Mouse (Mus musculus): Measurements from ENCODE around the gene Fzd2. TPM values are rescaled to one million over a fixed set of nuclear protein-coding genes. Genes with fewer than 3 reads are reported as not detected.
"Not testable (repeated sequence)": the region's sequence is repeated elsewhere in the genome, so short reads cannot be mapped to it uniquely, and the experiment has no call there.

Gene Fzd2
- 1 to 10 TPM; 9.4 to 9.7 TPM for total RNA-seq (2021)
- long read RNA-seq, experiment 1, transcript Fzd2-201 (1 exons, 3,663 nt) = major isoform, 18 of 18 reads
- long read RNA-seq, experiment 1, partial matches to known transcripts = 0 of 18 reads
- long read RNA-seq, experiment 1, other reads (novel, unspliced or antisense) = 0 of 18 reads
- long read RNA-seq, experiment 2, transcript Fzd2-201 (1 exons, 3,663 nt) = major isoform, 13 of 13 reads
- long read RNA-seq, experiment 2, partial matches to known transcripts = 0 of 13 reads
- long read RNA-seq, experiment 2, other reads (novel, unspliced or antisense) = 0 of 13 reads

DNA sequence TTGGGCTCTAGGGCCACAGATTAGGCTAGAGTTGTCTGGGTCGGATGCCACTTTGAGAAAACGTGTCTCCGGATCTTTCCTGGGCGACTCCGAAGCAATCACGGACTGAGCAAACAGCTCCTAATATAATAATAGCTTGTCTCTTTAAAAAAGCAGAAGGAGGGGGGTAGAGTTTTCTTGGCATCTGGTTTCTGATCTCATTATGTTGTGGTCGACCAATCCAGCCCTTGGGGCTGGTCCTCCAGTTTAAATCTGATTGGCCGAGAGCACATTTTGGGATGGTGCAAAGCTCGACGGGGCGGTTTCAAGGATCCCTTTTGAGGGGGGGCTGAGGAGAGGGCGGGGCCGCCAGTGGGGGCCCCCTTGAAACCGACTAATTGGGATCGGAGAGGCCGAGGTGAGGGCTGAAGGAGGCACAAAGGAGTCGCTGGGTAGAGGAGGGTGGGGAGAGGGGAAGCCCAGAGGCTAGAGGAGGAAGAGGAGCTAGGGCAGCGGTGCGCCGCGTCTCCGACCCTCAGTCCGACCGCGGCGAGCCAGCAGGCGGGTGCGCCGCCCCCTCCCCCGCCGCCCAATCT lies at the start of gene Fzd2:
TSS of gene Fzd2 (plus strand) at position 387 of the 575 bp plus-strand sequence.
- DNase-seq (ENCODE audit: low spot score in 2 of 2) = peak; percentile 17 to 30

DNA sequence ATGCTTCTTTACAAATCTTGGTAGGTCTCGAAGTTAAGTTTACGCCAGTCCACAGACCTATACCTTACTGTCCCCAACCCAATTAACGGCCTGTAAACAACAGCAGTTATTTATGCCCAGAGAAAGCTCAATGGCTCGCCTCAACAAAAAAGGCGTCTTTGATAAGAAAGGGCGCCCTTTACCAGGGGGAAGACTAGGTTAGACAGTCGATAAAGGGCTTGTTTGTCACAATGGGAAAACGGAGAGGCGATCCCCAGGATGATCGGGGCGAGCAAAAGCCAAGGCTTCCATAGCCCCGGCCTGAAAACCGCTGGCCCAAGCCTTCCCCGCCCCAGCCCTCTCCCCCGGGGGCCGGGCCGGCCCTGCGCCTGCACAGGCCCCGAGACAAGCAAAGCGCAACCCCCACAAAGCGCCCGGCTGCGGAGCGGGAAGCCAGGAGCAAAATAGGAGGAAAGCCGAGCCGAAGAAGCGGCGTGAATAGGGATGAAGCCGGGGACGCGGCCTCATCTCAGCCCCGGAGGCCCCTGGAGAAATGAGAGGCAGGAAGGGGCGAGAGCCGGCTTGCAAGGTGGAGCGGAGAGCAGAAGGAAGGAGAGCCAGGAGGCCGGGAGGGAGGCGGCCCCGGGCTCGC lies 48.7 kb upstream of the Fzd2 start:
- peak in 1 of 2 experiments; percentile 55 for DNase-seq (ENCODE audit: low spot score in 2 of 2)

DNA sequence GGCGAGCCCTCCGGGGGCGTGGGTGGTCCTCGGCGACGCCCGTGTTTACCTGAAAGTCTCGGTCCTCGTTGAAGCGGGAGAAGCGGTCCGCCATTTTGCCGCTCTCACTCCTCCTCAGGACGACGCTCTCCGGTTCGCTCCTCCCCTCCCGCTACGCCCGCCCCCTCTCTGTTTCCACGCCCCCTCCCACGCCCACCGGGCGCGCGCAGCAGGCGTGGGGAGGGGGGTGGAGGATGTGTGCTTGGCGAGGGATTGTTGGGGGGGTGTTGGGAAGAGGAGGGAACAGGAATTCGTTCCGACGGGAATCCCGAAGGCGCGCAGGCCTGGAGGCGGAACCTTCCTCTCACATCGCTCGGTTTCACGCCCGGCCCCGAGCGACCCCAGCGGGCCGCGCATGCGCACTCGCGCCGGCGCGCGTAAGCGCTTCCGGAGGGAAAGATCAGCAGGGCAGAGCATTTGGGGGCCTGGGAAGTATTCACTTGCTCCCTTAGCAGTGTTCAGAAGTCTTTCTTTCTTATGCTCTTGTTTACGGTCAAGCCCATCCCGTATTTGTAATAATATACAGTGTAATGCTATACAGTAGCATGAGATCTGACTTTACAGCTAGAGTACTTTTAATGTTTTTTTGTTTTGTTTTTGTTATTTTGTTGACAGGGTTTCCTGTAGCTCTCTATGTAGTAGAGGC lies 48.0 kb upstream of the Fzd2 start, which contains the start of gene Gpatch8:
TSS of gene Gpatch8 (minus strand) at position 362 of the 685 bp plus-strand sequence.
- peak; percentile 90 to 91 for DNase-seq (ENCODE audit: low spot score in 2 of 2)

DNA sequence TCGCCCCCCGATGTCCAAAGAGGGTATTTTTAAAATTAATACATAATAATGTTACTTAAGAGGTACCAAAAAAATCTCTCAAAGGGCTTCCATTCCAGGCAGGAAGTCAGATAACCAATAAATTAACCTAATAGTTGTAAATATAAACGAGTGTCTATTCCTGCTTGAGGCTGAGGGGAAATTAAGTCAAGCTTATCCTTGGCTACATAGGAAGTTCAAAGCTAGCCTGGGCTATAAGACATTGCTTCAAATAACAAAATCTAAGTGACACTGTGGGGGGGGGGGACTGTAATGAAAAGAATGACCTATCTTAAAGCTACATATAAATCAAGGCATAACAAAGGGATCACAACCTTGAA lies 47.5 kb upstream of the Fzd2 start:
- no peak for DNase-seq (ENCODE audit: low spot score in 2 of 2)

DNA sequence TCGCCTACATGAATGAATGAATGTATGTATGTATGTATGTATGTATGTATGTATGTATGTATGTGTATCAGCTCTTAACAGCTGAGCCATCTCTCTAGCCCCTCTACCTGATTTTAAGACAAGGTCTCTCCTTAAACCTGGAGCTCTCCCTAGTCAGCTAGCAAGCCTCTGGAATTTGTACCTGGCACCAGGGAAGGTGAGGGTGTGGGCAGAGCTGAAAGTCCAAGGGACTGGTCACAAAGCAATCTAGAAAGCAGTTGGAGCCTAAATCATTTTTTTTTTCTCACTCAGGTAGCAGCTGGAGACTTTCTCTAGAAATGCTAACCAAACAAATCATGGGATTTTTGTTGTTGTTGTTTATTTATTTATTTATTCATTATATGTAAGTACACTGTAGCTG lies 46.8 kb upstream of the Fzd2 start:
- DNase-seq (ENCODE audit: low spot score in 2 of 2) = no peak

DNA sequence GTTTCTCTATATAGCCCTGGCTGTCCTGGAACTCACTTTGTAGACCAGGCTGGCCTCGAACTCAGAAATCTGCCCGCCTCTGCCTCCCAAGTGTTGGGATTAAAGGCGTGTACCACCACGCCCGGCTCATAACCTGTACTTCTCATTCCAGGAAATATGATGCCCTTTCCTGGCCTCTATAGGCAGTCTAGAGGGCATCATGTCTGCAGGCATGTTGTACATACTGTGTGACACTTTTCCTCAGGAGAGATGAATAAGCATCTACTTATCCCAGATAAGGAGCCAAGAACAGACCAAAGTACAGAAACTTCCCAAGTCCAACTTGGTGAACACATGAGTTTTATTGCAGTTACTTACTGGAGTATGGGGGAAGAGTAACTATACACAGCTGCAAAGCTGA lies 45.5 kb upstream of the Fzd2 start:
- no peak for DNase-seq (ENCODE audit: low spot score in 2 of 2)

DNA sequence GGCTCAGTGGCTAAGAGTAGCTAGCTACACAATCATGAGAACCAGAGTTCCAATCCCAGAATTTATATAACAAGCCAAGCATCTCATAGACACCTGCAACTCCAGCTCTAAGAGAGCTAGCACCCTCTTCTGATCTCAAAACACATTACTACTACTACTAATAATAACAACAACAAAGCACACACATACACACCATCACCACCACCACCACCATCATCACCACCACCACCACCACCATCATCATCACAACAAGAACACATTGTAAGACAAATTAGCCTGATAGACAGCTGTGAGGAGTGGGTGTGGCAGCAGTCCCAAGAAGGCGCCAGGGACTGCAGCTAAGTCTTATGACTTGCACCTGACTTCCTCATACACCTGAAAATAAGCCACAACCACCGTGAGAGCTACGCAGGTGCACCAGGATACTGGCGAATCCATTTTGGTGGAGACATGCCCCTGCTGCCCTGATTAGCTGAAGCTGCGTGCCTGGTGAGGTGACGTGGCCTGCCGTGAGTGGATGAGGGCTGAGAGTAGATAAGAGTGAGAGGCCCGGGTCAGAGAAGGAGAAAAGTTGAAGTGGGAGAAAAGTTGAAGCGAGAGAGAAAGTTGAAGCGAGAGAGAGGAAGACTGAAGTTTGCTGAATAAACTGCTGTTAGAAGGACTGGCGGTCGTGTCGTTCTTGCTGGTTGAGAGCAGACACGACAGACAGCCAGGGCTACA lies 39.1 kb upstream of the Fzd2 start:
- DNase-seq (ENCODE audit: low spot score in 2 of 2) = not testable (repeated sequence)

DNA sequence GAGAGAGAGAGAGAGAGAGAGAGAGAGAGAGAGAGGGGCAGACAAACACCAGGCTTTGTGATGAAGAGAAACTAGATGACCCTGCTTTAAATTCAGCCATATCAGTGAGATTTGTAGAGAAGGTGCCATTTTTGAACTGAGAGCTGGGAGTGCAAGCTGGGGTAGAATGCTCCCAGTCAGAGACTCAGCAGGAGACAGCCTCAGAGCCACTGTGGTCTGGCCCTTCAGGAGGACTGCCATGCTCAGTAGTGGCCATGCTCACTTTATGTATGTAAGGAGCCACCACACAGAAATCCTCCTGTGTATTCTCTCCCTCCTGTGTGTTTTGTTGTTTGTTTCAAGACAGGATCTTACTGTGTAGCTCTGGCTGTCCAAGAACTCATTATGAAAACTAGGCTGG lies 38.5 kb upstream of the Fzd2 start:
- no peak for DNase-seq (ENCODE audit: low spot score in 2 of 2)

DNA sequence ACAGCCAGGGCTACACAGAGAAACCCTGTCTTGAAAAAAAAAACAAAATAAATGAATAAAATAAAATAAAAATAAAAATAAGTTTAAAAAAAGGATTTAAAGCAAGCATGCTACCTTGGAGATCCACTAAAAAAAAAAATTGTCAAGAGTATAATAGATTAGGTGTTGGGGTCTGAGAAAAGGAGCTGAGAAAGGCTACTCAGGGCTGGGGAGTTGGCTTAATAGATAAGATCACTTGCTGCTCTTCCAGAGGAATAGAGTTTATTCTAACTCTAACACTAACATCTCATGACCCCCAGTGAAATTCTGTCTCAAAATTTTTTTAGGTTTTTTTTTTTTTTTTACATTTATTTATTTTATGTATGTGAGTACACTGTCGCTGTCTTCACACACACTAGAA lies 37.9 kb upstream of the Fzd2 start:
- DNase-seq (ENCODE audit: low spot score in 2 of 2) = no peak

DNA sequence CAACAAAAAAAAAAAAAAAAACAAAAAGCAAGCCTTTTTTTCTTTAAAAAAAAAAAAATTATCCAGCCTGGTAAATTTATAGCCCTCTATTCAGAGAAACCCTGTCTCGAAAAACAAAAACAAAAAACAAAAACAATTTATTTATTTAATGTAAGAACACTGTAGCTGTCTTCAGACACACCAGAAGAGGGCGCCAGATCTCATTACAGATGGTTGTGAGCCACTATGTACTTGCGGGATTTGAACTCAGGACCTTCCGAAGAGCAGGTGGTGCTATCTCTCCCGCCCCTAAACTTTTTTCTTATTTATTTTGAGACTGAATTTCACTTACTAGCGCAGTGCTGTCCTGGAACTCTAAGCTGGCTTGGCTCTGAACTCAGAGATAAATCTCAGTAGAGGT lies 37.0 kb upstream of the Fzd2 start:
- DNase-seq (ENCODE audit: low spot score in 2 of 2) = no peak

DNA sequence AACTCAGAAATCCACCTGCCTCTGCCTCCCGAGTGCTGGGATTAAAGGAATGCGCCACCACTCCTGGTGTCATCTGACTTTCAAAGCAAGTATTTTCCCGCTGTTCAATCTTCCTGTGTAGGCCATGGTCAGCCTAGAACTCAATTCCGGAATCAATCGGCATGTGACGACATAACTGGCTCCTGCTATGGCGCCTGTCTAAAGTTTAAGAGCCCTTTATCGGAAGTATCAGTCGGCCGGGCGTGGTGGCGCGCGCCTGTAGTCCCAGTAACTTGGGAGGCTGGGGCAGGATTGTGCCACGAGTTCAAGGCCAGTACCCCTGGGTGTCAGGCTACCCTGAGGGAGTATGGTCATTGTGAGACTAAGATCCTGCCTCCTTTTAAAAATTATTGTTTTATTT lies 36.5 kb upstream of the Fzd2 start:
- no peak for DNase-seq (ENCODE audit: low spot score in 2 of 2)

DNA sequence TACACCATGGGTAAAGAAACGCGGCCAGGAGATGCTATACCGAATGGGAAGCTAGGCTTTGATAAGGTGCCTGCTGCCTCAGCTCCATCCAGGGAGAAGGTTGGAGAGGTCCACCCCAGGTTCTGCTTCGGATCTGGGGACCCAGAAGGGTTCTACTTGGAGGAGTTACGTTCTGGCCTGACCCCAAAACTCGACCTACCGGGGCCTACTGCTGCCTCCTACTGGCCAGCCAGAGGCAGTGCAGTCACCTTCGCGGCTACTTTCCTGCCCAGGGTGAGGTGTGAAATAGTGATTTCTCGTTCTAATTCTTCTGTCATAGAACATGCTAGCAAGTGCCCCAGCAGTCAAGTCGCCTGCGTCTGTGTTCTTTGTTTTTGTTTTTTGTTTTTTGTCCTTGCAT lies 36.0 kb upstream of the Fzd2 start:
- no peak for DNase-seq (ENCODE audit: low spot score in 2 of 2)

DNA sequence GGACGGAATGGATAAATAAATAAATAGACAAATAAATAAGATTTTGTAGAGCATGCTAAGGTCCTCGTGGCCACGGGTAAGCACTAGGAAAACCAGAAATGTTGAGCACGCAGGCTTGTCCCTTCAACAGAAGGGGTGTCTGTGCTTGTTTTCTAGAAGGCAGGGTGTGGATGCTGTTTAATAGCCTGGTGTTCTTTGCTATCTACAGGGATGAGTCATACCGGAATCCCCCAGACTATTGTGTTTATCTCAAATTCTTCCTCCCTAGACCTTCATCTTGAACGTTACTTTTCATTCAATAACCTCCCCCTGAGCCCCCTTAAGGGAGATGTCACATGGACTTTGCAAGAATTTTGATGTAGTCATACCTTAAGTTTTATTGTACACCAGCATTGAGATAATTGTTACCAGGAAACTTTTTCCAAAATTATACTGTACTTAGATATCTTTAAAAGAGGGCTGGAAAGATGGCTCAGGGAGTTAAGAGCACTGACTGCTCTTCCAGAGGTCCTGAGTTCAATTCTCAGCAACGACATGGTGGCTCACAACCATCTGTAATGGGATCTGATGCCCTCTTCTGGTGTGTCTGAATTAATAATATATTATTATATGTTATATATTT lies 35.3 kb upstream of the Fzd2 start:
- no peak for DNase-seq (ENCODE audit: low spot score in 2 of 2)

DNA sequence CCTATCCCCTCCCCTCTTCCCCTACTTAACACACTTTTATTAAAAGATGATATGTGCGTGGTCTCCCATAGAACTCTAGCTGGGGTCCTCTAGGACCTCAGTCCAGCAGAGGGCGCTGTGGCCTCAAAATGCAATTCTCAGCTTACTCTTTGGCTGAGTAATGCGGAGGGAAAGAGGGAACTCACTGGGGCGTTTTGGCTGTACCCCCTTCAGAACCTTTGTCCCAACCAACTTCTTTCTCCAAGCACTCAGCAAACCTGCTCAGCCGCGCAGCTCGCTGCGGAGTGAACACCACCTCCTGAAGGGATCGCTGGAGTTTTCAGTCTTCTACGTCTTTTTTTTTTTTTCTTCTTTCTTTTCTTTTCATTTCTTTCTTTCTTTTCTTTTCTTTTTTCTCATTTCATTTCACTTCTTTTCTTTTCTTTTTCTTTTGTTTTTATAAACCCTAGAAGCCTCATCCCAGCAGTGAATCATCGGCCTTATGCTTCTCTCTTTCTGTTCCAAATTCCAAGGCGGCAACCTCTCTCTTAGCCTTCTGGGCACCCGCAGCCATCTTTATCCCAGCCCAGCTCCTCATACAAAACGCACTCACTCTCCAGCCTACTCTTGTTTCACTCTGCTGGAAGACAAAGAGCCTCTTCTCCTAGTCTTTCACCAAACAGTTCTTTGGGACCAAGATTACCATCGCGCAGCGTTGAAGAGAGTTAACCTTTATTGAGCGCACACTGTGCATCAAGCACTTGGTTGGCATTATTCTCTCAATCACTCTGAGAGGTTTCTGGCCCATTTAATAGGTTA lies 31.1 kb upstream of the Fzd2 start:
- peak; percentile 81 to 91 for DNase-seq (ENCODE audit: low spot score in 2 of 2)

DNA sequence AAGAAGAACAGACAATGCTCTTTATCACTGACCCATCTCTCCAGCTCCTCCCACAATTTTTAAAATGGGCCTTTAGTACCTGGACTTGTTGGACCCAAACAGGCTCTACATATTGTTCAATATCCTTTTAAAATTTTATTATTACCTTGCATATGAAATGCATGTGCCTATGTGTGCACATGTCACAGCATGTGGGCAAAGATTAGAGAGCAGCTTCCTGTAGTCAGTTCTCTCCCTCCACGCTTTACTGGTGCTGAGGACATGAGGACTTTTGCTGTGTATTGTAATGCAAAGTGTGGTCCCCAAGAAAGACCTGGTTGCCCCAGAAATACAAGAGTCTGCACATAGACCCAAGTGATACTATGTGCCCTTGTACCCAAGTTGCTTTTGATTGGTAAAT lies 29.2 kb upstream of the Fzd2 start:
- no peak for DNase-seq (ENCODE audit: low spot score in 2 of 2)

DNA sequence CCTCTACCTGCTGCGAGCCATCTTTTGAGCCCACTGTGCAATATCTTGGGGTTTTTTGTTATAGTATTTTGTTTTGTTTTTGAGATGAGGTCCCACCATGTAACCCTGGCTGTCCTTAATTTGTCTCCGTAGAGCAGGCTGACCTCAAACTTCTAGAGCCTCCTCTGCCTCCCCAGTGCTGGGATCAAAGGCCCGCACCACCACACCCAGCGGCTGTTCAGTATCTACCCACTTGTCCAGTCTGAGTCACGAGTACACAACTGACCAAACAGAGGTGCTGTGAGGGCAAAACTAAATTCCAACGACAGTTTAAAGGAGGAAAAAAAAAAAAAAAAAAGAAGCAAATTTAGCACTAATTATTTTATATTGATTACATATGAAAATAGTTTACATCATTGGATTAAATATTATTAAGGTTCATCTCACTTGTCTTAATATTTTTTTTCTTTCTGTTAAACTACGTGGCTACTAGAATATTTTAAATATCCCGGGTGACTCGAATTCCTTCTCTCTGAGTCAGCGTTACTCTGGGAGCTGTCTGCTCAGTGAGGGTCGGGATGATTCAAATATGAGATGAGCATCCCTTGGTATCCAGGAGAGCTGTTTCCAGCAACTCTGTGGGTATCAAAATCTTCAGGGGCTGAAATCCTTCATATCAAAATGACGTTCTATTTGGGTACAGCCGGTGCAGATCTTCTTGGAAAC lies 28.0 kb upstream of the Fzd2 start:
- no peak for DNase-seq (ENCODE audit: low spot score in 2 of 2)

DNA sequence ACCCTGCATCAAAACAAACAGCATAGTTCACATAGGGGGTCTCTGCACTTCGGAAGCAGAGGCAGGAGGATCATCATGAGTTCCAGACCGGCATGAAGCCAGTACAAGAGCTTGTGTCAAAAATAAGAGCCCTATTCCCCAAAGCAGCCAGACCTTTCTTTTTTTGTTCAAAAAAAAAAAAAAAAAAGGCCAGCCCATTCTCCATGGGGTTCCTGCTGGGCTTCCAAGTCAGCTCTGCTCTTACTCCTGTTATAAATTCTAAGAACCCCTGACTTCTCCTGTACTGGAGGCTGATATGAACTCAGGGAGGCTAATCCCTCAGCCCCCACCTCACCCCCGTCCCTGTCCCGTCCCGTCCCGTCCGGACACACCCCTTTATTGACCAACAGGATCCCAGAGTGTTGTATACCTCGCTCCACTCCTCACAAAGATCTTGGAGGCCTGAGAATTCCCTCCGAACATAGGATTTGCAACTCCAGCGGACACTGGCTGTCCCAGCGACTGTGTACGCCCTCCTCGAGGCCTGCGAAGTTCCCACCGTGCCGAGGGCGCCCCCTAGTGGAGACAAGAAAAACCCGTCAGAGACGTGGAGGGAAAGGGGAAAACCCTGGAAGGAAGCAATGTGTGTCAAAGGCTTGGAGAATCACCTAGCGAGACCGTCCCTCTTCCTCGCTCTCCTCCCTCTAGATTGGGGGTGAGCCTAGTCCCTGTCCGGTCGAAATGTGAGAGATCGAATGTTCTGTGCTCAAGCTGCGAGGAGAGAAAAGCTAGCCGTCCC lies 25.7 kb upstream of the Fzd2 start:
- peak; percentile 77 to 78 for DNase-seq (ENCODE audit: low spot score in 2 of 2)

DNA sequence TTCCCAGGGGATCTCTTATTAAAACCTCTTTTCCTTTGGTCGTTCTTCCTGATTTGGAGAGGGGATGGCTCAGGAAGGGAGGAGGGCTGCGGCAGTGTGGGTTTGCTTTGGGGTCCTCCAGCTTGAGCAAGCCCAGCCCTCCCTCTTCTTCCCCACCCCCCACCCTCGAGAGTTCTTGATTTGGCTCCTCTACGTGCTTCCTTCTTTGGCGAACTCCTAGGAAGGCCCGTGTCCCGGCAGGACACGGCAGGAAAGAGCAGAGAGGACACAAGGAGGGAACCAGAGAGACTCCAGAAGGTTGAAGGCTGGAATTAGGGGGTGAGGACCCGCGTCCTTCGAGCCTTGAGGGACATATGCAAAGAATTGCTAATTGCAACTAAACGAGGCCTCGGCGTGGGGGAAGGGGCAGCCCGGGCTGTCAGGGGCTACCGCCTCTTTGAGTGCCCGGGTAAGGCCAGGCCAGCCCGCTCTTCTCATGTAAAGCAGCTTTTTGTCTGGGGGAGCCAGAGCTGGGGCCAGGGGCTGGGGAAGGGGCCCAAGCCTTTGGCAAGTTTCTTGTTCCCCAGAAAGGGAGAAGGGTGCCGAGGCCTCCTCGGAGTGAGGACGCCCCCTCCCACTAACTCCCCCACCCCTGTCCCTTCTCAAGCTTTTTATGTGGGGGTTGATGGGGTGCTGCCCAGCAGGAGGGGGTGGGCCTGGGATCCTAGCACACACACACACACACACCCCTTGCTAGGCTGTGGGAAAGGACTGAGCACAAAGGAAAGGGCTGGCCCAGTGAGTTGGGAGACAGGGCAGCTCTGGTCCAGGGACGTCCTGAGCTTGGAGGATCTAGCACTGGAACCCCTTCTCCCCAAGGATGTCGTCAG lies 24.8 kb upstream of the Fzd2 start, which contains the start of gene Gm11627:
TSS of gene Gm11627 (minus strand) at position 297 of the 869 bp plus-strand sequence.
- peak in 1 of 2 experiments; percentile 9 for DNase-seq (ENCODE audit: low spot score in 2 of 2)
